Mouse (Mus musculus): ENCODE data around the gene Cd34.

- TF ChIP-seq EP300 (IDR thresholded peaks at IDR 0.05; ENCODE audit: low read depth) (no peak), CTCF (IDR thresholded peaks at IDR 0.05; ENCODE audit: low read depth) (no peak)
Observed at GRCm38 (mm10) chr1:194971980-194972379, 33.4 kb downstream of the Cd34 start.
